Mouse (Mus musculus): Measurements from ENCODE around the gene Tpsab1.

DNA sequence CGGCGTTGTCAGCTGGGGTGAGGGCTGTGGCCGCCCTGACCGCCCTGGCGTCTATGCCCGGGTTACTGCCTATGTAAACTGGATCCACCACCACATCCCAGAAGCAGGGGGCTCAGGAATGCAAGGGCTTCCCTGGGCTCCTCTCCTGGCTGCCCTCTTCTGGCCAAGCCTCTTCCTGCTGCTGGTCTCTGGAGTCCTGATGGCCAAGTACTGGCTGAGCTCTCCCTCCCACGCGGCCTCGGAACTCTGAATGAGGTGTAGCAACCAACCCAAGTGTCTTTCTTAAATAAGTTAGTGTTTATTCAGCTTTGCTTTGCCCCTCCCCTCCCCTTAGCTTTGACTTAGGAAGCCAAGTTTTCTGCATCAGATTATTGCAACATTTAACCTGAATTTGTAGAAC lies 28.6 kb upstream of the Tpsab1 start:
- TF ChIP-seq CTCF (IDR thresholded peaks at IDR 0.05 in 2 of 3, conservative IDR thresholded peaks at IDR 0.05 in 1 of 3; ENCODE audit: control insufficient read depth in 1 of 3, insufficient read depth in 1 of 3, low read depth in 2 of 3, low read length in 3 of 3, poor library complexity in 1 of 3, severe bottlenecking in 1 of 3) (no peak), POLR2A (IDR thresholded peaks at IDR 0.05; ENCODE audit: control insufficient read depth in 1 of 2, insufficient read depth in 1 of 2, low read depth in 1 of 2, low read length in 2 of 2, poor library complexity in 1 of 2) (no peak), POLR2AphosphoS2 (IDR thresholded peaks at IDR 0.05; ENCODE audit: low read length) (no peak), ELF1 (IDR thresholded peaks at IDR 0.05; ENCODE audit: low read depth, low read length) (no peak), TBP (IDR thresholded peaks at IDR 0.05; ENCODE audit: low read depth, low read length) (no peak), MAFK (IDR thresholded peaks at IDR 0.05; ENCODE audit: borderline replicate concordance, low read depth, low read length) (no peak)
